Mouse (Mus musculus): ENCODE measurements at regions not wholly inside any gene's neighbourhood (a gene's known extent, or its start where the extent isn't known, plus 50 kb on each side); places are given as distances from the start of the nearest gene placed in this dataset.

GRCm38 (mm10) chrX:117272809-117273208 lies 258.3 kb downstream of the H2afb1 start:
- no peak overlapping the region for H3K4me2 ChIP-seq (replicated peaks)
- H3K9me3 ChIP-seq: no peaks in the 10 kb centered on the region
- H3K27ac ChIP-seq (replicated peaks): no peak overlapping the region
- WGBS: 96% methylated on average over 3 of the region's 3 CpGs
- H3K4me1 ChIP-seq: no peaks in the 10 kb centered on the region
- no peak overlapping the region for H3K9ac ChIP-seq (replicated peaks)
- no peak for ATAC-seq (replicated peaks)
- H3K4me3 ChIP-seq: no peak overlapping the region
- no peaks in the 10 kb centered on the region for H3K27me3 ChIP-seq
- H3K36me3 ChIP-seq: no peaks in the 10 kb centered on the region

- Histone ChIP-seq H3K27me3 (no peaks in the 10 kb centered on the region), H3K4me3 (no peak overlapping the region), H3K9ac (replicated peaks) (no peak overlapping the region), H3K27ac (replicated peaks) (no peak overlapping the region), H3K9me3 (no peaks in the 10 kb centered on the region), H3K4me1 (no peaks in the 10 kb centered on the region), H3K4me2 (replicated peaks) (no peak overlapping the region), H3K36me3 (no peaks in the 10 kb centered on the region)
- 84% methylated on average over 7 of the region's 7 CpGs for WGBS
- no peak for ATAC-seq (replicated peaks)
Measured at GRCm38 (mm10) chrX:117298500-117298899, 283.9 kb downstream of the H2afb1 start.

- 13% methylated on average over 2 of the region's 2 CpGs for WGBS
- Histone ChIP-seq H3K36me3 (no peaks in the 10 kb centered on the region), H3K27me3 (no peaks in the 10 kb centered on the region), H3K4me1 (no peaks in the 10 kb centered on the region), H3K27ac (replicated peaks) (no peak overlapping the region), H3K9me3 (no peaks in the 10 kb centered on the region), H3K4me3 (no peak overlapping the region), H3K4me2 (replicated peaks) (no peak overlapping the region), H3K9ac (replicated peaks) (no peak overlapping the region)
- peak; percentile 88 for ATAC-seq (replicated peaks)
Measured at GRCm38 (mm10) chrX:117299697-117300192, 285.2 kb downstream of the H2afb1 start.

Data from forebrain, embryonic 15.5 days (tissue).